Mouse (Mus musculus): ENCODE measurements around the gene Ephb1. TPM values are rescaled to one million over a fixed set of nuclear protein-coding genes. Genes with fewer than 3 reads are reported as not detected.

The Ephb1 gene
- total and polyA plus RNA-seq, 3 experiments, result not detected

DNA sequence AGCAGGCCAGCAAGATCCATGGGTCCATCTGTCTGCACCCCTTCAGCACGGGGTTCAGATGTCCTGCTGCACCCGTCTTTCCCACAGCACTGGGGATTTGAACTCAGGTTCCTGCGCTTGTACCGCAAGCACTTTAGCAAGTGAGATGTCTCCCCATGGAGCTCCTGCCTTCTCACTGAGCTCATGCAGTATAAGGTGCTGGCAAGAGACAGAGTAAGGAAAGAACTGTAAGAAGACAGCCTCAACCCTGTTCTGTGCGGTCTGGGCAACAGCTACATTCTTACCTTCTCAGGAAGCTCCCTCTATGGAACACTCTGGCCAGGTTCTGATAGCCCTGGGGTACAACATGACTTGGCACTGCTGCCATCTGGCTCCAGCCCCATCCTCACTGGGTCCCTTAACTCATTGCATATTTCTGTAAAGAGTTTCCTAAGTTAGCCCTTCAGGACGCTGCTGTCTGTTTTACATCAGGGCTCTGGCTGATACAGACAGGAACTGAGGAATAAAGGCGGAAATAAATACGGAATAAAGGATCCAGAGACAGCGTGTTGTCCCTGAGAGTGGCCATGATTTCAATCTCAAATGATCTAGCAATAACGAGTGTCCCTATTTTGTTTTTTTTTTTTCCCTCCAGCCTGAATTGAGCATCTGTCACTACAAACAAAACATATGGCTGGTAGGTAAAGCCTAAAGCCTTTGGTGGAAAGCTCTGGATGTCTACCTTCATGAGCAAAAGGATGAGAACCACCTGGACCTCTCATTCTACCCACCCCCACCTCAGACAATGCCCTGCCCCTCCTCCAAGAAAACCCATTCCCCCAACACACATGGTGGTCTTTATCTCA is 10.2 kb downstream of the Ephb1 start:
- Histone ChIP-seq H3K27ac (ENCODE audit: insufficient read depth, low read depth) (no peak overlapping the region), H3K36me3 (replicated peaks in 1 of 2; ENCODE audit: control insufficient read depth in 1 of 2, insufficient read depth in 1 of 2, low read length in 1 of 2) (no peaks in the 10 kb centered on the region), H3K4me3 (replicated peaks in 1 of 3; ENCODE audit: low read depth in 2 of 3, low read length in 2 of 3, poor library complexity in 1 of 3) (no peak overlapping the region), H3K4me2 (ENCODE audit: insufficient read depth, low read depth, poor library complexity, severe bottlenecking) (no peak overlapping the region), H3K4me1 (ENCODE audit: control insufficient read depth in 1 of 2, insufficient read depth in 2 of 2) (no peaks in the 10 kb centered on the region), H3K27me3 (replicated peaks) (no peaks in the 10 kb centered on the region), H3K79me2 (replicated peaks; ENCODE audit: control insufficient read depth, extremely low read depth, insufficient read depth, poor library complexity, severe bottlenecking) (no peaks in the 10 kb centered on the region), H3K9ac (ENCODE audit: insufficient read depth, low read depth) (no peak overlapping the region), H3K9me3 (replicated peaks; ENCODE audit: low read length) (peaks cover 100% of the 10 kb centered on the region)
- in situ Hi-C loops (cut with MboI; ENCODE audit: low pct_ligation_motif_present, low pct_unique_long_range_greater_than_20kb, low sequenced_read_pairs) (no loop called here), dilution Hi-C loops (cut with MboI; ENCODE audit: extremely low pct_ligation_motif_present, extremely low pct_unique_long_range_greater_than_20kb, low sequenced_read_pairs) (no loop called here)
- no peak for TF ChIP-seq HCFC1 (IDR thresholded peaks at IDR 0.05; ENCODE audit: low read depth, low read length)
- TF ChIP-seq ZMIZ1 (IDR thresholded peaks at IDR 0.05; ENCODE audit: low read depth, low read length), result no peak
- TF ChIP-seq POLR2A (IDR thresholded peaks at IDR 0.05; ENCODE audit: low read depth, low read length), result no peak
- no peak for TF ChIP-seq ZC3H11A (IDR thresholded peaks at IDR 0.05; ENCODE audit: low read depth, low read length)
- no peak for TF ChIP-seq RCOR1 (conservative IDR thresholded peaks at IDR 0.05; ENCODE audit: low read depth, low read length)
- DNase-seq (ENCODE audit: extremely low read depth), result no peak

DNA sequence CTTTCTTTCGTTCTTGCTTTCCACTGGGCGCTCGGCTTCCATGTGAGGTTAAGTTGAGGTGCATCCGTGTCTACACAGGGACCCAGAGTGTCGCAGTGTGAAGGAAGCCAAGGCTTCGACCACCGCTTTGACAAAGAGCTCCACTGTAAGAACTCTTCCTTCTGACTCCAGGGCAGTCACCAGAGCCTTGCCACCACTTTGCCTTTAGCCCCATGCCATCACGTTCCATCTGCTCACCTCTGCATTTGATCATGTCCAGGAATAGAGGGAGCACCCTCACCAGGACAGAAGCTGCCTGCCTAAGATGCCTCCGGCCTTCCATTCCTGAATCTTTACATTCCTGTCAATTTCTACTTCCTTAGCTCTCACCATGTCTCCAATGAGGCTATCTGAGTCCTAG is 11.4 kb downstream of the Ephb1 start:
- in situ Hi-C loops (cut with MboI; ENCODE audit: low pct_ligation_motif_present, low pct_unique_long_range_greater_than_20kb, low sequenced_read_pairs), result no loop called here
- dilution Hi-C loops (cut with MboI; ENCODE audit: extremely low pct_ligation_motif_present, extremely low pct_unique_long_range_greater_than_20kb, low sequenced_read_pairs), result no loop called here
- DNase-seq (ENCODE audit: extremely low read depth), result no peak

DNA sequence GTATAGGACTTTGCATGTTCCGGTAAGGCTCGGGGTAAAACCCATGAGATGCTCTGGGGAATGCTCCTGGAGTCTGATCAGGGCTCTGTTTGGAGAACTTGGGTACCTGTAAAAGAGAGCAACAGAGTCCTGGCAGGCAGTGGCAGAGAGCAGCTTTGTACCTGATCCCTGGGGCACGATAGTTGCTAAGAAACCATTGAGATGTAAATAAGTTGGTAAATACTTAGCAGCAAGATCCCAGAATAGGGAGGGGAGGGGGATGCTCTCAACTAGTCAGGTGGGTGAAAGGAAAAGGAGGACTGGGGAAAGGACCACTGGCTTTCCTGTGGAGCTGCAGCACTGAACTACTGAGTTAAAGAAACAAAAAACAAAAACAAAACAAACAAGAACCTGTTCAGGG is 12.5 kb downstream of the Ephb1 start:
- Histone ChIP-seq H3K4me1 (ENCODE audit: control insufficient read depth in 1 of 2, insufficient read depth in 2 of 2) (no peaks in the 10 kb centered on the region), H3K9ac (ENCODE audit: insufficient read depth, low read depth) (no peak overlapping the region), H3K27ac (ENCODE audit: insufficient read depth, low read depth) (no peak overlapping the region), H3K4me2 (ENCODE audit: insufficient read depth, low read depth, poor library complexity, severe bottlenecking) (no peak overlapping the region), H3K9me3 (replicated peaks; ENCODE audit: low read length) (peaks cover 98% of the 10 kb centered on the region), H3K79me2 (replicated peaks; ENCODE audit: control insufficient read depth, extremely low read depth, insufficient read depth, poor library complexity, severe bottlenecking) (no peaks in the 10 kb centered on the region), H3K4me3 (replicated peaks in 1 of 3; ENCODE audit: low read depth in 2 of 3, low read length in 2 of 3, poor library complexity in 1 of 3) (no peak overlapping the region), H3K36me3 (replicated peaks in 1 of 2; ENCODE audit: control insufficient read depth in 1 of 2, insufficient read depth in 1 of 2, low read length in 1 of 2) (no peaks in the 10 kb centered on the region), H3K27me3 (replicated peaks) (no peaks in the 10 kb centered on the region)
- no peak for TF ChIP-seq BHLHE40 (IDR thresholded peaks at IDR 0.05; ENCODE audit: low read depth, low read length)
- no peak for TF ChIP-seq NELFE (IDR thresholded peaks at IDR 0.05; ENCODE audit: low read depth, low read length)
- TF ChIP-seq CTCF (conservative IDR thresholded peaks at IDR 0.05 in 1 of 2, IDR thresholded peaks at IDR 0.05 in 1 of 2; ENCODE audit: low read depth in 2 of 2, low read length in 2 of 2), result no peak
- TF ChIP-seq NRF1 (IDR thresholded peaks at IDR 0.05; ENCODE audit: low read depth, low read length), result no peak
- no peak for TF ChIP-seq SMC3 (IDR thresholded peaks at IDR 0.05; ENCODE audit: low read depth, low read length)
- no peak for TF ChIP-seq PAX5 (IDR thresholded peaks at IDR 0.05; ENCODE audit: low read length)
- no peak for TF ChIP-seq ETS1 (conservative IDR thresholded peaks at IDR 0.05; ENCODE audit: low read depth, low read length)
- TF ChIP-seq POLR2A (IDR thresholded peaks at IDR 0.05; ENCODE audit: low read depth, low read length), result no peak
- no peak for TF ChIP-seq MEF2A (IDR thresholded peaks at IDR 0.05; ENCODE audit: borderline replicate concordance, low read depth, low read length)
- TF ChIP-seq ZC3H11A (IDR thresholded peaks at IDR 0.05; ENCODE audit: low read depth, low read length), result no peak
- TF ChIP-seq ZKSCAN1 (IDR thresholded peaks at IDR 0.05; ENCODE audit: borderline replicate concordance, low read depth, low read length), result no peak
- dilution Hi-C loops (cut with MboI; ENCODE audit: extremely low pct_ligation_motif_present, extremely low pct_unique_long_range_greater_than_20kb, low sequenced_read_pairs) (no loop called here), in situ Hi-C loops (cut with MboI; ENCODE audit: low pct_ligation_motif_present, low pct_unique_long_range_greater_than_20kb, low sequenced_read_pairs) (no loop called here)
- no peak for DNase-seq (ENCODE audit: extremely low read depth)

More for the DNA sequence above, 11.4 kb downstream of the Ephb1 start:
- Histone ChIP-seq H3K9ac (ENCODE audit: insufficient read depth, low read depth) (no peak overlapping the region), H3K36me3 (replicated peaks in 1 of 2; ENCODE audit: control insufficient read depth in 1 of 2, insufficient read depth in 1 of 2, low read length in 1 of 2) (no peaks in the 10 kb centered on the region), H3K4me3 (replicated peaks in 1 of 3; ENCODE audit: low read depth in 2 of 3, low read length in 2 of 3, poor library complexity in 1 of 3) (no peak overlapping the region), H3K27me3 (replicated peaks) (no peaks in the 10 kb centered on the region), H3K79me2 (replicated peaks; ENCODE audit: control insufficient read depth, extremely low read depth, insufficient read depth, poor library complexity, severe bottlenecking) (no peaks in the 10 kb centered on the region), H3K9me3 (replicated peaks; ENCODE audit: low read length) (peaks cover 98% of the 10 kb centered on the region), H3K27ac (ENCODE audit: insufficient read depth, low read depth) (no peak overlapping the region), H3K4me1 (ENCODE audit: control insufficient read depth in 1 of 2, insufficient read depth in 2 of 2) (no peaks in the 10 kb centered on the region), H3K4me2 (ENCODE audit: insufficient read depth, low read depth, poor library complexity, severe bottlenecking) (no peak overlapping the region)
- no peak for TF ChIP-seq SIN3A (IDR thresholded peaks at IDR 0.05; ENCODE audit: low read length)
- TF ChIP-seq HCFC1 (IDR thresholded peaks at IDR 0.05; ENCODE audit: low read depth, low read length), result no peak
- no peak for TF ChIP-seq CHD2 (IDR thresholded peaks at IDR 0.05; ENCODE audit: low read length)
- TF ChIP-seq JUND (conservative IDR thresholded peaks at IDR 0.05; ENCODE audit: low read depth, low read length), result no peak
- TF ChIP-seq GABPA (IDR thresholded peaks at IDR 0.05; ENCODE audit: insufficient replicate concordance, low read depth, low read length), result no peak
- no peak for TF ChIP-seq PAX5 (IDR thresholded peaks at IDR 0.05; ENCODE audit: low read length)
- TF ChIP-seq POLR2AphosphoS2 (IDR thresholded peaks at IDR 0.05; ENCODE audit: low read depth, low read length), result no peak
- no peak for TF ChIP-seq RCOR1 (conservative IDR thresholded peaks at IDR 0.05; ENCODE audit: low read depth, low read length)
- TF ChIP-seq TCF12 (IDR thresholded peaks at IDR 0.05; ENCODE audit: low read depth, low read length), result no peak
- no peak for TF ChIP-seq NRF1 (IDR thresholded peaks at IDR 0.05; ENCODE audit: low read depth, low read length)
- no peak for TF ChIP-seq BHLHE40 (IDR thresholded peaks at IDR 0.05; ENCODE audit: low read depth, low read length)

Measured in CH12.LX (cell line).